Mouse (Mus musculus) c-Kit-positive CD71-positive TER-119-negative erythroid progenitor cells, embryonic 14.5 days (primary cell): ENCODE data around the gene Cdk6.

Experiments
- DNase-seq: peaks from one replicate; pipeline ENCODE4 v3.0.0-alpha.2; 2013; ENCODE audit warnings: low read depth

Gene Cdk6

DNA sequence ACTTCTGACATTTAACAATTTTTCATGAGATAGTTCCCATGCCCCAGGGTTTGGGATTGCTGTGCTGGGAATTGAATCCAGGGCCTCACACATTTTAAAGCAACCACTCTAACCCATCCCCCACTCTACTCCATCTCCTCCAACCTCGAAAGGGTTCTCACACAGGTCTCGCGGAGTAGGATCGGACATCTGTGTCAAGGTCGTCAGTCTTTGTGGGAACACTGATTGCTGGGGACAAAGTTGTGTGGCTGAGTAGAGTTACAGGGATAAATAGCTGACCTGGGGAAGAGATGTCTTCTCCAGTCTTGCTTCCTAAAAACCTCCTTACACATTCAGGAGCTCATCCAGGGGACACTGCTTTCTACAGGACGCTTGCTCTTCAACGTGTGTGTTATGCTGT is 237.8 kb downstream of the Cdk6 start:
- DNase-seq: no peak
